Mouse (Mus musculus) gonadal fat pad, adult 2 months (tissue): ENCODE data around the gene Erg. TPM values are rescaled to one million over a fixed set of nuclear protein-coding genes. Genes with fewer than 3 reads are reported as not detected.

Experiments
- DNase-seq: peaks from one replicate; pipeline ENCODE4 v3.0.0-alpha.2; 2012; ENCODE audit warnings: low read depth
- polyA plus RNA-seq: library from polyadenylated mRNA; depleted of rRNA; stranded (reverse); fragments of >200 nt; gene quantifications from 2 replicates; pipeline ENCODE4 v1.2.3, GENCODE M21; 2012

Erg gene
- polyA plus RNA-seq, 1 experiment = 16.8 TPM

- DNase-seq = no peak
Measured at GRCm38 (mm10) chr16:95584751-95585528, 1.5 kb downstream of the Erg start.

GRCm38 (mm10) chr16:95579289-95579688 lies 7.1 kb downstream of the Erg start:
- DNase-seq = no peak

- no peak for DNase-seq
Measured at GRCm38 (mm10) chr16:95573163-95573562, 13.2 kb downstream of the Erg start.

- DNase-seq = no peak
Measured at GRCm38 (mm10) chr16:95570616-95571015, 15.8 kb downstream of the Erg start.

GRCm38 (mm10) chr16:95556834-95557233 lies 29.6 kb downstream of the Erg start:
- DNase-seq = no peak

- no peak for DNase-seq
Measured at GRCm38 (mm10) chr16:95553136-95553535, 33.3 kb downstream of the Erg start.

GRCm38 (mm10) chr16:95552495-95552894 lies 33.9 kb downstream of the Erg start:
- DNase-seq = no peak

- DNase-seq = no peak
Measured at GRCm38 (mm10) chr16:95550496-95550895, 35.9 kb downstream of the Erg start.

- DNase-seq = no peak
Measured at GRCm38 (mm10) chr16:95544753-95545152, 41.6 kb downstream of the Erg start.

GRCm38 (mm10) chr16:95543471-95543870 lies 42.9 kb downstream of the Erg start:
- DNase-seq = no peak

GRCm38 (mm10) chr16:95535151-95535550 lies 51.2 kb downstream of the Erg start:
- no peak for DNase-seq

- DNase-seq = no peak
Measured at GRCm38 (mm10) chr16:95532387-95533077, 53.9 kb downstream of the Erg start.

GRCm38 (mm10) chr16:95527561-95527960 lies 58.8 kb downstream of the Erg start:
- DNase-seq = no peak

GRCm38 (mm10) chr16:95519520-95519919 lies 66.9 kb downstream of the Erg start:
- no peak for DNase-seq

- no peak for DNase-seq
Measured at GRCm38 (mm10) chr16:95506051-95506450, 80.3 kb downstream of the Erg start.

GRCm38 (mm10) chr16:95496582-95497300 lies 89.7 kb downstream of the Erg start:
- no peak for DNase-seq

GRCm38 (mm10) chr16:95494108-95494507 lies 92.3 kb downstream of the Erg start:
- DNase-seq = no peak

GRCm38 (mm10) chr16:95493336-95493735 lies 93.1 kb downstream of the Erg start:
- DNase-seq = no peak

GRCm38 (mm10) chr16:95492146-95492545 lies 94.2 kb downstream of the Erg start:
- no peak for DNase-seq

GRCm38 (mm10) chr16:95490386-95490785 lies 96.0 kb downstream of the Erg start:
- no peak for DNase-seq

- DNase-seq = no peak
Measured at GRCm38 (mm10) chr16:95487606-95488351, 98.6 kb downstream of the Erg start.

- DNase-seq = no peak
Measured at GRCm38 (mm10) chr16:95481176-95481575, 105.2 kb downstream of the Erg start.
